Mouse (Mus musculus) liver, adult 2 months (tissue): ENCODE measurements around the gene Kif3b.

Experiments used
- CTCF ChIP-seq: fragments of 200-500 bp; IDR thresholded peaks from 2 replicates; pipeline ENCODE4 v1.5.1; 2011; ENCODE audit warnings: low read depth, low read length, control low read depth
- POLR2A ChIP-seq: fragments of 200-500 bp; IDR thresholded peaks from 2 replicates; pipeline ENCODE4 v1.6.1; 2011; ENCODE audit warnings: low read length, control low read depth; ENCODE audit not compliant: insufficient read depth; ENCODE audit errors: extremely low read depth

DNA sequence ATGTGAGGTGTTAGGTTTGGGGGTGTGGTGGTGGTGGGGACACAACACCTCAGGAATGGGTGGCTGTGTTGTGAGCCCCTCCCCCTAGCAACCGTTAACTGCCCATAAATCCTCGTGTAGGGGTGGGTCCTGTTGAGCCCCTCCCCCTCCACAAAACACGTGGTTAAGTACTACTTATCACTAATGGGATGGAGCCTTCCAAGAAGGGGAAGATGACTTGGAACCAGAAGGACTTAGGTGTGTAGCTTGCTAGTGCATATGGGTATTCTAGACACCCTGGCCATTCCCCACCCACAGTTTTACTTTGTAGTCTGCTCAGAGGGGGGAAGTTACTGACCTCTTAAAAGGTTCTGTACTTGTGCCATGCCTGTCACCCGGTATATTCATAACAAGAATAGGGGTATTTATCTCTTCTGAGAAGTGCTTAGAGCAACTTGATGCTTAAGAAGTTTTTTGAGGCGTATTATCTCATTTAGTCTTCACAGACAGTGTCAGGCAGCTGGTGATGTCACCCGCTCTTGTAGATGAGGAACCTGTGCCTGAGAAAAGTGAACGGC, 1.2 kb downstream of the Kif3b start:
- no peak for TF ChIP-seq CTCF
- no peak for TF ChIP-seq POLR2A
